Comparison of ENCODE assay signal across 8 mouse cellular contexts in the genomic region with DNA sequence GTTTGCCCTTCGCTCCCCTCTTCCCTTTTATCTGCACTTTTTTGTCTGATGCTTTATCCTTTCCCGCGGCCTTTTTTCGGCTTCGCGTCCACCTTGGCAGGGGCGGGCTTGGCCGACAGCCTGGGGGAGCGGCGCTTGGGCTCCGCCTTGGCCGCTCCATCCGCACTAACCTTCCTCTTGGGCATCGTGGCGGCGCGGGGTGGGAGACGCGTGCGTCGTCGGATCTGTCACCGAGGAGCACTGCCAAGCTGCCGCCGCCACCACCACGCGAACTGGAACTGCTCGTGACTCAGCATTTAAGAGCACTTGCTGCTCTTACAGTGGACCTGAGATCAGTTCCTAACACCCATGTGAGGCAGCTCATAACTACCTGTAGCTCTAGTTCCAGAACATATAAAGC. TPM values are rescaled to one million over a fixed set of nuclear protein-coding genes. Genes with fewer than 3 reads are reported as not detected.
DNase-seq lines count a peak whose midpoint lies in the region; ATAC-seq and TF ChIP-seq lines count a peak whose summit lies in the region.
"Not testable (repeated sequence)": the region's sequence is repeated elsewhere in the genome, so short reads cannot be mapped to it uniquely, and the experiment has no call there.

No protein-coding gene starts in this region.

- H3K36me3 ChIP-seq in embryonic facial prominence, embryonic 14.5 days (ENCODE audit: control insufficient read depth, insufficient read depth, low read length); hindbrain, postnatal 0 days (ENCODE audit: insufficient read depth, low read length); neural tube, embryonic 15.5 days: not testable (repeated sequence)

- H3K9ac ChIP-seq in embryonic facial prominence, embryonic 14.5 days (ENCODE audit: low read depth, low read length) = peak overlapping the region; percentile 30; the same call in 1 of the 2 replicates
- H3K9ac ChIP-seq in hindbrain, postnatal 0 days (replicated peaks; ENCODE audit: low read length) = not testable (repeated sequence)
- H3K9ac ChIP-seq in neural tube, embryonic 15.5 days (replicated peaks) = peak overlapping the region; percentile 34

- ATAC-seq in embryonic facial prominence, embryonic 14.5 days (ENCODE audit: low read depth) = not testable (repeated sequence)
- peak; percentile 35; the same call in 1 of the 2 replicates for ATAC-seq in hindbrain, postnatal 0 days
- ATAC-seq in neural tube, embryonic 15.5 days (ENCODE audit: low FRiP score) = peak; percentile 57; the same call in 1 of the 2 replicates

- intact Hi-C loops in left cerebral cortex, postnatal 36 days (cut with DNase I) = not testable (repeated sequence)

- TF ChIP-seq CTCF in hindbrain, postnatal 0 days (IDR thresholded peaks at IDR 0.05; ENCODE audit: low read depth) = not testable (repeated sequence)

- not testable (repeated sequence) for H3K9me3 ChIP-seq in embryonic facial prominence, embryonic 14.5 days (ENCODE audit: control insufficient read depth, low read length); hindbrain, postnatal 0 days (ENCODE audit: low read length); neural tube, embryonic 15.5 days (replicated peaks)

- H3K27ac ChIP-seq in embryonic facial prominence, embryonic 14.5 days (replicated peaks; ENCODE audit: low read depth, low read length); hindbrain, postnatal 0 days; neural tube, embryonic 15.5 days (replicated peaks): not testable (repeated sequence)

- DNase-seq in adrenal gland, postnatal 36 days = peak; percentile 73
- not testable (repeated sequence) for DNase-seq in embryonic facial prominence, embryonic 14.5 days (ENCODE audit: low spot score)
- DNase-seq in heart, adult 11 months = peak; percentile 94
- DNase-seq in hindbrain, postnatal 0 days (ENCODE audit: low spot score) = peak; percentile 57
- DNase-seq in left cerebral cortex, postnatal 36 days (ENCODE audit: low spot score in 2 of 2) = peak; percentile 39 to 71
- peak; percentile 46 for DNase-seq in lung, postnatal 14 days
- peak; percentile 10 for DNase-seq in thymus, postnatal 14 days

- H3K4me2 ChIP-seq in embryonic facial prominence, embryonic 14.5 days (ENCODE audit: low read depth, low read length) = peak overlapping the region; percentile 59
- peak overlapping the region; percentile 49 for H3K4me2 ChIP-seq in hindbrain, postnatal 0 days (ENCODE audit: low read depth, low read length)
- H3K4me2 ChIP-seq in neural tube, embryonic 15.5 days = peak overlapping the region; percentile 69

- H3K27me3 ChIP-seq in embryonic facial prominence, embryonic 14.5 days (replicated peaks; ENCODE audit: control insufficient read depth, insufficient read depth, low read length); hindbrain, postnatal 0 days (ENCODE audit: insufficient read depth, low read length); neural tube, embryonic 15.5 days (replicated peaks): not testable (repeated sequence)

- not testable (repeated sequence) for H3K4me1 ChIP-seq in embryonic facial prominence, embryonic 14.5 days (ENCODE audit: control insufficient read depth, insufficient read depth, low read length); hindbrain, postnatal 0 days (ENCODE audit: insufficient read depth, low read length); neural tube, embryonic 15.5 days

- WGBS in embryonic facial prominence, embryonic 14.5 days = 4% methylated on average over 28 of the region's 28 CpGs
- WGBS in hindbrain, postnatal 0 days = 4% methylated on average over 28 of the region's 28 CpGs
- WGBS in neural tube, embryonic 15.5 days = 2% methylated on average over 28 of the region's 28 CpGs

- H3K4me3 ChIP-seq in embryonic facial prominence, embryonic 14.5 days (ENCODE audit: low read depth, low read length) = peak overlapping the region; percentile 34
- H3K4me3 ChIP-seq in hindbrain, postnatal 0 days (ENCODE audit: low read length) = peak overlapping the region; percentile 28
- H3K4me3 ChIP-seq in neural tube, embryonic 15.5 days (replicated peaks) = peak overlapping the region; percentile 36

RNA-seq across cellular contexts. Expression of a gene that starts 20.9 kb away (rescaled TPM):
- total RNA-seq in adrenal gland, postnatal 36 days (2021) = 1 to 10 TPM; 3.1 to 3.4 TPM
- 391 and 492 TPM in 2 replicates for polyA plus RNA-seq in embryonic facial prominence, embryonic 14.5 days (2014; fragmentation: Nextera tagmentation; extraction: Ambion mirVana)
- 1.2 and 1.7 TPM in 2 replicates for total RNA-seq in hindbrain, postnatal 0 days (2014; rRNA removed)
- polyA plus RNA-seq in hindbrain, postnatal 0 days (2015; fragmentation: Nextera tagmentation; extraction: Ambion mirVana) = 5.6 and 5.9 TPM in 2 replicates
- 10 to 100 TPM; 22.6 to 43.4 TPM for total RNA-seq in left cerebral cortex, postnatal 36 days (2021)
- 16.2 and 19.5 TPM in 2 replicates for polyA plus RNA-seq in neural tube, embryonic 15.5 days (2015; fragmentation: Nextera tagmentation; extraction: Ambion mirVana)

RNA-seq across cellular contexts. Expression of a gene that starts 21.0 kb away (rescaled TPM):
- total RNA-seq in adrenal gland, postnatal 36 days (2021) = 10 to 100 TPM; 63.3 to 71.5 TPM
- polyA plus RNA-seq in embryonic facial prominence, embryonic 14.5 days (2014; fragmentation: Nextera tagmentation; extraction: Ambion mirVana) = 44.7 and 47.1 TPM in 2 replicates
- total RNA-seq in hindbrain, postnatal 0 days (2014; rRNA removed) = 23.8 and 27.4 TPM in 2 replicates
- 38.2 and 39.1 TPM in 2 replicates for polyA plus RNA-seq in hindbrain, postnatal 0 days (2015; fragmentation: Nextera tagmentation; extraction: Ambion mirVana)
- 10 to 100 TPM; 56.6 to 63.2 TPM for total RNA-seq in left cerebral cortex, postnatal 36 days (2021)
- polyA plus RNA-seq in neural tube, embryonic 15.5 days (2015; fragmentation: Nextera tagmentation; extraction: Ambion mirVana) = 34.8 and 39.1 TPM in 2 replicates

RNA-seq across cellular contexts. Expression of a gene that starts 36.4 kb away (rescaled TPM):
- 10 to 100 TPM in 1 of 2 experiments, 1 to 10 TPM in 1; 5.1 to 18.0 TPM for total RNA-seq in adrenal gland, postnatal 36 days (2021)
- polyA plus RNA-seq in embryonic facial prominence, embryonic 14.5 days (2014; fragmentation: Nextera tagmentation; extraction: Ambion mirVana) = 2.1 and 2.6 TPM in 2 replicates
- 1.7 TPM in 2 replicates for total RNA-seq in hindbrain, postnatal 0 days (2014; rRNA removed)
- 0.82 and 1.0 TPM in 2 replicates for polyA plus RNA-seq in hindbrain, postnatal 0 days (2015; fragmentation: Nextera tagmentation; extraction: Ambion mirVana)
- total RNA-seq in left cerebral cortex, postnatal 36 days (2021) = 1 to 10 TPM; 2.9 to 3.1 TPM
- 1.9 and 2.4 TPM in 2 replicates for polyA plus RNA-seq in neural tube, embryonic 15.5 days (2015; fragmentation: Nextera tagmentation; extraction: Ambion mirVana)
